Mouse (Mus musculus): ENCODE measurements around the gene Pawr.
"Not testable (repeated sequence)": the region's sequence is repeated elsewhere in the genome, so short reads cannot be mapped to it uniquely, and the experiment has no call there.

The Pawr gene

GRCm38 (mm10) chr10:108395229-108395628, 63.3 kb downstream of the Pawr start:
- no peak for DNase-seq

DNA sequence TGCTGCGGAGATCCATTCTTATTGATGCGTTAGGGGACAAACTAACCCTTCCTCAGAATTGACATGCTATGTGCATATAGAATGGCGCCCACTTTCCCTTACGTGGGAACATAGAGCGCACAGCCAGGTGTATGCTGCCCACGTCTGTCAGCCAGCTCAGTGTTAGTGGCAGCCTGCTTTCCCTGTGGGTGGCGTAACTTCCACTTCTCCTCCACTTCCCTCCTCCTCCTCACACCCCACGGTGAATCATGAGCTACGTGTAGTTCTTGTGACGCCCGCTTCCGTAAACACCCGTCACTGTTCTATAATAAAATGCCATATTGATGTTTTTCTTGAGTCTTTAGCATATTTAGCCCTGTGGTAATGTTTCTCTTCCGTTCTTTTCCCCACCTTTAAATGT, 63.7 kb downstream of the Pawr start:
- no peak for DNase-seq

- no peak for DNase-seq
Observed at GRCm38 (mm10) chr10:108402751-108403150, 70.8 kb downstream of the Pawr start.

- no peak for DNase-seq
Observed at GRCm38 (mm10) chr10:108403366-108403865, 71.5 kb downstream of the Pawr start.

- DNase-seq: no peak
Observed at GRCm38 (mm10) chr10:108404087-108404486, 72.2 kb downstream of the Pawr start.

DNA sequence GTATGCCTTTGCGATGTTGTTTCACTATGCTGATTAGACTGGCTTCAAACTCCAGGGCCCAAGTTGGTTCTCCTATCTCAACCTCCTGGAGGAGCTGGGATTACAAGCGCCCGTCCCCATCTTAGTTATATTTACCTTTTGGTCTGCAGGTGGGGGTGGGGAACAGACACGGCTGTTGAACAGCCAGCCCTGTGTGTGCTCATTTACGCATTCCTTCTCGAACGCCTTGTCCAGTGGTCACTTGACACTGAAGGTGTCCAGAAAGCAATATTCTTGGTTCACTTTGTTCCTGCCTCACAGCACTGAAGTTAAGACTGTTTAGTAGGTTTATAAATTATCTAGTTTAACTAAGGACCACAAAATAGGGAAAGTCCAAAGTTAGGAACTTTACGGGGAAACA, 73.2 kb downstream of the Pawr start:
- no peak for DNase-seq

DNA sequence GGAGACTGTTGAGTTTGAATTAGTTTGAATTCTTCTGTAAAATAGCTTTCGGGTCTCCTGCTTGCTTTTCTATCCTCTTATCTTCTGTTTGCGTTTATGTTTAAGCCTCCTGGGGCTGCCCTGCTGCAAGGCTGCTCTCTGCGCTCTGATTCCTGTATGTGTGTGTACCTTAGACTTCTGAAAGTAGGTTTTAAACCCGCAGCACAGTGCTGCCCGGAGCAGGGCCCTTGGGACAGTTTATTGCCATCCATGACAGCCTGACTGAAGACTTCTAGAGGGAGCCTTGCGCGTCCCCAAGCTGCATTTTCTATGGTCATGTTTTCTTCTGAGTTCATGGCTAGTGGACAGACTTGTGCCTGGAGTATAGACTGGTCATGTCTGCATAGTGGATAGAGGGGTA, 74.0 kb downstream of the Pawr start:
- DNase-seq: no peak

- peak in 1 of 2 experiments; percentile 43 for DNase-seq
Observed at GRCm38 (mm10) chr10:108406798-108407754, 75.2 kb downstream of the Pawr start.

DNA sequence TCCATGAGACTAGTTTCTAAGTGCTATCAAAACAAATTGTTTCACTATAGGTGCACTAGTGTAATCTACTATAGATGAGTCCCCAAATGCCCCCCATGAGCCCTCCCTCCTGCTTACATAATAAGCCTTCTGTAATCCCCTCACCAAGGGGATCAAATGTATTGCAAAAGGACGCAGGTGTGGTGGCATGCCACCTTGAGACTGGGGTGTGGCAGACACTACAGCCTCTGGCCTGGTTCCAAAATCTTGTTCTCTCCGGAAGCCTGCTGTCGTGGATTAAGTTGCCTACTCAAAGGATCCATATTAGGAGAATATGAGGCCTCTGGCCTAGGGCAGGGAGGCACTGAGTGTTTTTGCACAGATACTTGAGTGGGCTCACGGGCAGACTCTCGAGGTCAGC, 76.1 kb downstream of the Pawr start:
- no peak for DNase-seq

DNA sequence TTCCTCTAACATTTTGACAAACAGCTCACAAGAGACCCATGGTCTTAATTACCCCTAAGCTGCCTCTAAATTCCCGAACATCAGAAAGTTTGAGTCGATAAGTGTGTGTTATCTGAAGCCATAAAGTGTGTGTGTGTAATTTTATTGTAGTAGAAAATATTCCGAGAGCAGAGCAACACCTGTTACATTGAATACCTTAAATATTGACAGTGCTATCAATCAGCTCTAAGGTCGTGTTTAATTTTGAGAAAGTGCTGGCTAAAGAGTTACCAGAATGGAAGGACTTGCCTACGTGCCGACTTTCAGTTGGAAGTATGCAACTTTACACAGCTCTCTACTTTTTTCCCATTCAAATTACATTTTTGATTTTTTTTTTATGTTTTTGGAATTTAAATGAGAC, 76.5 kb downstream of the Pawr start:
- no peak for DNase-seq

GRCm38 (mm10) chr10:108408986-108409385, 77.1 kb downstream of the Pawr start:
- no peak for DNase-seq

DNA sequence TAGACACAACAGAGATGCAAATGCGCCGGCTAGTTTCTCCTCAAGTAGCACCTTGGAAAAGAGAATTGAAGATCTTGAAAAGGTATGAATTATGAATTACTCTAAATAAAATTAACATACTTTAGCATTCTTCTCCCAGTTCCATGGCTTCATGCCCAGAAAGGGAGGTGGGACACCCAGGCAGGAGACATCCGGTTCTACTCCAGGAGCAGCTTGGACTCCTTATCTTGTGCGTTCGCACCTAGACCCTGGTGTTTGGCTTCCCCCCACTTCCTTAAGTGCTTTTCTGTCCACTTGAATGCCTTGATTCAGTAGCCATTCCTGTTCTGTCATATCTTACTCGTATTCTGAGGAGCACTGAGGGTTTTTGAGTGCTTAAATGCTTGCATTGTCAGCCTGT, 77.6 kb downstream of the Pawr start:
- DNase-seq: no peak

GRCm38 (mm10) chr10:108414936-108415635, 83.2 kb downstream of the Pawr start:
- DNase-seq: no peak

- DNase-seq: no peak
Observed at GRCm38 (mm10) chr10:108417448-108417847, 85.5 kb downstream of the Pawr start.

GRCm38 (mm10) chr10:108430553-108430952, 98.6 kb downstream of the Pawr start:
- no peak for DNase-seq

GRCm38 (mm10) chr10:108432194-108432593, 100.3 kb downstream of the Pawr start:
- peak; percentile 25 to 51 for DNase-seq

- peak; percentile 22 to 38 for DNase-seq
Observed at GRCm38 (mm10) chr10:108433976-108434375, 102.1 kb downstream of the Pawr start.

DNA sequence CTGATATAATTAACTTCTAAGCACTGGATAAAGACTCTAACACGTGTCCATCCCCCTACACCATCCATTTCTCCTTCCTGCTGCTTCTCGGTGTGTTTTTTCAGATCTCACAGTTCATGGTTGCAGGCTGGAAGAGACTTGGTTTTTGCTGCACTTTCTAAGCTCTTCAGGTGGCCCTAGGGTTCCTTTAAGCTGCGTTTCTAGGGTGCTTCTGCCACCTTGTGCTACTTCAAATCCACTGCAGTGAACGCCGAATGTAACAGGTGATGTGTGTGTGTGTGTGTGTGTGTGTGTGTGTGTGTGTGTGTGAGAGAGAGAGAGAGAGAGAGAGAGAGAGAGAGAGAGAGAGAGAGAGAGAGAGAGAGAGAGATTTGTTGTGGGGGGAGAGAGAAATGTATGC, 103.7 kb downstream of the Pawr start:
- peak; percentile 30 to 56 for DNase-seq

DNA sequence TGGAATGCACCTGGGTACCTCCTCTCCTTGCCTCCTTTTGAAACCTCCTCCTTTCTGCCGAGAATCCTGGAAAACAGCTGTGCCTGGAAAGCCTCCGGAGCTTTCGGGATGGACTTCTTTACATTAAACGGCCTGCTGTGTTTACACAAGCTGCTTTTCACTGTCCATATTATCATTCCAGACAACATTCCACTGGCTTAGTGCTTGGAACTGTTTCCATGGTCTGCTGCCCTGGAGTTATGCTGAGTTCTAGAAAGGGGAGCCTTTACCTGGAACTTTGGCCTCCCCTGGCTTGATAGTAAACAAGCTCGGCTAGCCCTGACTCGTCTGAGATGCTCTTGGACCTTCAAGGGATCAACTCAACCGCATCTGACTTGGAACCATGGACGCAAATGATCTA, 104.4 kb downstream of the Pawr start:
- peak; percentile 28 to 53 for DNase-seq

GRCm38 (mm10) chr10:108440251-108440650, 108.3 kb downstream of the Pawr start:
- not testable (repeated sequence) for DNase-seq

- DNase-seq: no peak
Observed at GRCm38 (mm10) chr10:108443931-108444876, 112.3 kb downstream of the Pawr start.

DNA sequence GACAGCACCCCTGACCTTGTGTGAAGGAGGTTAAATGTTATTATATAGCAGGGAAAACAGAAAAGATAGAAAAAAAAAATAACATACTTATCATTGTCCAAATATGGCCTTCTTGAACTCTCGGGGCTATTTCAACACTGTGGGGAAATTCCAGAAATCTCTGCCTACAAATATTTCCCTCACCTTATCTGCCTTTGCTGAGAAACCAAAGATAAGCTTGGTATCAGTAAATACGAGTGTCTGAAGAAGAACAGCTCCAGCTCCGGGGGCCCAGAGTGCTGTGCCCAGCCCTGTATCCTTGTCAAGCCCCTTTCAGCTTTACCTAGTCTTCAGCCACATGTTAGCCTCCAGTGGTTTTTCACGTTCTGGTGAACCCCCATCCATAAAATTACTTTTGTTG, 113.2 kb downstream of the Pawr start:
- DNase-seq: no peak

DNA sequence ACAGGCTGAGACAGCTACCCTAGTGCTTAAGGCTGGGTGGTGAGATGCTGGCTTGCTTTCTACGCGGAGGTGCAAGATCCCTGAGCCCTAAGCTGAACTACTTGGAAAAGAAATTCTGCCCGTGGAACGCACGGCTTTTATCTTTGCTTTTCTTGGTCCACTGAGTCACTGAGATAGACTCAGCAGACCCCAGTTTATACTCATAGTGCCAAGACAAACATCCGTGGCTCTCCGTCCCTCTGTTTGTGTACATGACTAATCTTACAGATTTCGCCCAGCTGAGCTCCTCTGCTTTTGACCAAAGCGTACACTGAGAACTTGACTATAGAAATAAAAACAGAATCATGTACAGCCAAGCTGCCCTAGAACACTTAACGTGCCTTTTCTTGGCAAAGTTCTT, 113.7 kb downstream of the Pawr start:
- DNase-seq: peak in 1 of 2 experiments; percentile 37

All from kidney, postnatal 4 days (tissue).